Mouse (Mus musculus) cortical plate, adult 2 months (tissue): Measurements from ENCODE around the gene Prr14. TPM values are rescaled to one million over a fixed set of nuclear protein-coding genes. Genes with fewer than 3 reads are reported as not detected.
"Not testable (repeated sequence)": the region's sequence is repeated elsewhere in the genome, so short reads cannot be mapped to it uniquely, and the experiment has no call there.

Experiments used
- H3K27ac ChIP-seq: fragments of 200-500 bp; 2 replicates; pipeline ENCODE4 v1.5.1; 2012; ENCODE audit warnings: low read length, control low read depth, inconsistent platforms; ENCODE audit not compliant: insufficient read depth
- H3K4me1 ChIP-seq: fragments of 200-500 bp; 2 replicates; pipeline ENCODE4 v1.6.1; 2011; ENCODE audit warnings: low read length; ENCODE audit not compliant: control insufficient read depth, insufficient read depth
- H3K4me3 ChIP-seq: fragments of 200-500 bp; 2 replicates; pipeline ENCODE4 v1.5.1; 2011; ENCODE audit warnings: mild to moderate bottlenecking, low read length, control low read depth; ENCODE audit not compliant: insufficient read depth
- CTCF ChIP-seq: fragments of 200-500 bp; IDR thresholded peaks from 2 replicates; pipeline ENCODE4 v1.5.1; 2011; ENCODE audit warnings: mild to moderate bottlenecking, control low read depth, low read length; ENCODE audit not compliant: insufficient read depth; ENCODE audit errors: extremely low read depth
- POLR2A ChIP-seq: fragments of 200-500 bp; IDR thresholded peaks from 2 replicates; pipeline ENCODE4 v1.6.1; 2011; ENCODE audit warnings: mild to moderate bottlenecking, low read length, control low read depth; ENCODE audit not compliant: insufficient read depth; ENCODE audit errors: extremely low read depth
- polyA plus RNA-seq: library from polyadenylated mRNA; depleted of rRNA; stranded (reverse); fragments of >200 nt; gene quantifications from 2 replicates; pipeline ENCODE4 v1.2.3, GENCODE M21; 2012

The Prr14 gene
- polyA plus RNA-seq, 1 experiment, result 44.8 TPM

DNA sequence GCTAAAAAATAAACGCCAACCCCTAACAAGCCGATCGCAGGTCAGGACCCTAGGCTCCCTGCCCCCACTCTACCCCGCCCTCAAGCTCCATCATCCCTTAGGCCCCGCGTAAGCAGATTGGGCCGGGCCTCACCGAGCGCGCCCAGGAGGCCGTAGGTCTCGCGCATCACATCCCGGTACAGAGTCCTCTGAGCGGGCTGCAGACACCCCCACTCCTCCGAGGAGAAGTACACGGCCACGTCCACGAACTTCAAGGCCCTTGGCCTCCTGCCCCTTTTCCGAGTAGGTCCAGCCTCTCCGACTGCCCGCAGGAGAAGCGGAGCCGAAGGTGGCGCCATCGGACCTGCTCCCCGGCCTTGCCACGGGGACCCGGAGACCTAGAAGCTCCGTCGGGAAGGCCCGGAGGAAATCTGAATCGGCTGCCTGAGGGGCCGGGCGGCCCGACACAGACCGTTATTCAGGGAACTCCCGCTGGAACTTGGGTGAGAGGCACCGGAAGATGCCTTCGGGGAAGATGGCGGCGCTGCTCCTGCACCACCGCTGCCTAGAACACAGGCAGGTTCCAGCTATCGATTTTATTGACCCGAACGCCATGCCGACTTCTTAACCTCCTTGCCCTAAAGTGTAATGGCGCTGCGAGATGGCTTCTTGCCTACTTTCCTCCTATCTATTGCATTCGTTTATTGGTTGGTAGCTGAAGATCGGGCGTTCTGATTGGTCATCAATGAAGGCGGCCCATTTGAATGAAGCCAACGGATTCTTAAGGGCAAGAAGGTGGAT, 10.7 kb upstream of the Prr14 start, which contains the start of gene Zfp689:
TSS of gene Zfp689 (minus strand) at position 638 of the 780 bp plus-strand sequence.
- TF ChIP-seq CTCF, result no peak
- TF ChIP-seq POLR2A, result peak; percentile 53; the same call in 1 of the 2 replicates
- H3K4me1 ChIP-seq, result peaks cover 2% of the 10 kb centered on the region; the same call in 1 of the 2 replicates
- H3K4me3 ChIP-seq, result peak within 1 kb of the TSS; percentile 82
- H3K27ac ChIP-seq, result peak within 1 kb of the TSS; percentile 81

- H3K4me3 ChIP-seq, result peak overlapping the region; percentile 82; the same call in 1 of the 2 replicates
- H3K4me1 ChIP-seq, result peaks cover 4% of the 10 kb centered on the region; the same call in 1 of the 2 replicates
- no peak for TF ChIP-seq CTCF
- no peak overlapping the region for H3K27ac ChIP-seq
Observed at GRCm38 (mm10) chr7:127449966-127450365, 9.4 kb upstream of the Prr14 start.

DNA sequence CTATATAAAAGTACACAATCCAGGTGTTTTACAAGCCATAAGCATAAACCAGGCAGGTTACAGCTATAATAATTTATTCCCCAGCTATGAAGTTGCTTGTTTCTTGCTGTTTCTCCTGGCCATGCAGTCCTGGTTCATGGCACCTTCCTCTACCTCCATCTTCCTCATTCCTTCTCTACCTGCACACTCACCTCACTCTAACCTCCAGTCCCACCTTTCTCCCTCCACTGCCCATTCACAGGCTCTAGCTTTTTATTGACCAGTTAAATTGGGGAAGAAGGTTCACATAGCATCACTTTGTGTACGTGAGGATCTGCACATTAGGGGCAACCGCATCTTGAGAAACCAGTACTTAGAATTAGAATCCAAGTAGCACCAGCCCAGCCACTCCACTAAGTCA, 6.4 kb upstream of the Prr14 start:
- peaks cover 4% of the 10 kb centered on the region; the same call in 1 of the 2 replicates for H3K4me1 ChIP-seq
- TF ChIP-seq CTCF (no peak), POLR2A (no peak)
- no peak overlapping the region for H3K27ac ChIP-seq
- no peak overlapping the region for H3K4me3 ChIP-seq

GRCm38 (mm10) chr7:127454905-127455304, 4.5 kb upstream of the Prr14 start:
- TF ChIP-seq POLR2A, result no peak
- TF ChIP-seq CTCF, result no peak
- Histone ChIP-seq H3K4me3 (no peak overlapping the region), H3K4me1 (peaks cover 4% of the 10 kb centered on the region; the same call in 1 of the 2 replicates), H3K27ac (no peak overlapping the region)

DNA sequence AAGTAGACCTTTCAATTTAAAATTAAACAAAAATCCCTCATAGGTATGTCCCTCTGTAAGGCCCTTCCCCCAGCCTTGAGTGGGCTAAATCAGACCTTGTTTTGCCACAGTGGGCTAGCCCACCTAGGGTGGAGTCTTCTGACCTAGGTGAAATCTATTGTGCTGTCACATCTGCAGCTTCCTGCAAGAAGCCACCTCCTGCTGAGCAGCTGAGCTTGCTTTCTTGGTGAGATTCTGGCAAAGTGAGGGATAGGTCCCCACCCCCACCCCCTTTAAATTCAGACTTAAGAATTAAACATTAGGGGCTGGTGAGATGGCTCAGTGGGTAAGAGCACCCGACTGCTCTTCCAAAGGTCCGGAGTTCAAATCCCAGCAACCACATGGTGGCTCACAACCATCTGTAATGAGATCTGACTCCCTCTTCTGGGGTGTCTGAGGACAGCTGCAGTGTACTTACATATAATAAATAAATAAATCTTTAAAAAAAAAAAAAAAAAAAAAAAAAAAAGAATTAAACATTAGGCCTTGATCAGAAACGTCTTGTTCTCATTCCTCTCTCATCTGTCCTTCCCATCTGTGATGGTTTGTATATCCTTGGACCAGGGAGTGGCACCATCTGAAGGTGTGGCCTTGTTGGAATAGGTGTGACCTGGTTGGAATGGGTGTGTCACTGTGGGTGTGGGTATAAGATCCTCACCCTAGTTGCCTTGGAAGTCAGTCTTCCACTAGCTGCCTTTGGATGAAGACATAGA, 864 bp upstream of the Prr14 start:
- not testable (repeated sequence) for H3K27ac ChIP-seq, H3K4me3 ChIP-seq, H3K4me1 ChIP-seq

GRCm38 (mm10) chr7:127465191-127465590, 5.8 kb downstream of the Prr14 start:
- no peak overlapping the region for H3K27ac ChIP-seq
- H3K4me3 ChIP-seq, result no peak overlapping the region
- TF ChIP-seq POLR2A, result no peak
- TF ChIP-seq CTCF, result no peak
- H3K4me1 ChIP-seq, result no peaks in the 10 kb centered on the region; the same call in 1 of the 2 replicates

GRCm38 (mm10) chr7:127465670-127466069, 6.3 kb downstream of the Prr14 start:
- H3K4me3 ChIP-seq, H3K4me1 ChIP-seq, H3K27ac ChIP-seq: not testable (repeated sequence)

DNA sequence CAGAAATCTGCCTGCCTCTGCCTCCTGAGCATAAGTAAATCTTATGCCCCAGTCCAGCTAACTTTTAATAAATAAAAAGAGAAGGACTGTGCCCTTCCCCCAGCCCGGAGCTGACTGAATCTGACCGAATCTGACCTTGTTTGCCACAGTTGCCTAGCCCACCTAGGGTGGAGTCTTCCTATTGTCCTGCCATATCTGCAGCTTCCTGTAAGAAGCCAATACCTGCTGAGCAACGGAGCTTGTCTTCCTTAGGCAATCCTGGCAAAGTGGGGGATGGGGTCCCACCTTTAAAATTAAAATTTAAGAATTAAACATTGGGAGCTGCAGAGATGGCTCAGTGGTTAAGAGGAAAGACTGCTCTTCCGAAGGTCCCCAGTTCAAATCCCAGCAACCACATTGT, 7.2 kb downstream of the Prr14 start:
- TF ChIP-seq CTCF, result no peak
- TF ChIP-seq POLR2A, result no peak
- Histone ChIP-seq H3K27ac (no peak overlapping the region), H3K4me1 (no peaks in the 10 kb centered on the region; the same call in 1 of the 2 replicates), H3K4me3 (no peak overlapping the region)

DNA sequence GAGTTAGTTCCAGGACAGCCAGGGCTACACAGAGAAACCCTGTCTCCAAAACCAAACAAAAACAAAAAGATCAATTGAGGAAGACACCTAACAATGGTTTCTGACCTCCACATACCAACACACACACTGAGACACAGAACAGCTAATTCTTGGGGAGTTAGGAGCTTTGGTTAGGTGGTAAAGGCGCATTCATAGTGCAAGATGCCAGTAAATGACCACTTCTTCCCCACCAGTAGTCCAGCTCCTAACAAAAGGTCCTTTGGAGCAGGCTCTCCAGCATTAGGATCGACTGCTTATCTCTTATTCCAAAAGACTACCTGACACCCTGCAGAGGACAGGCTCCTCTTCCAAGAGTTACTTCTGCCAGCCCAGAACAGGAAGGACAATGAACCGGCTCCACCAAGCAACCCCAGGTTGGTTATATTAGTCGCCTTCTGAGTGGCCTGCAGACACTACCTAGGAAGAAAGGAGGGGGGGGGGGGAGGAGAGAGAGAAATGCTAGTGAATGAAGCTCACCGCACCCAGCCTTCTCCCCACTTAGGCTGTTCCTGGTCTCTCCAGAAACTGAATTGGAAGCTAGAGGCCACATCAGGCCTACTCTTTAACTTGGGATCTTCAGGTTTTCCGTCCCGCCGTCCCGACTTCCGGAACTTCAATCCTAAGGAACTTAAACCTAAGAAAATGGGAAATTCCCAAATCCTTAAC, 10.8 kb downstream of the Prr14 start:
- H3K4me1 ChIP-seq, result no peaks in the 10 kb centered on the region; the same call in 1 of the 2 replicates
- H3K27ac ChIP-seq, result peak overlapping the region; percentile 20
- H3K4me3 ChIP-seq, result peak overlapping the region; percentile 94
- TF ChIP-seq POLR2A, result no peak
- TF ChIP-seq CTCF, result no peak
